Mouse (Mus musculus) ovary, postnatal 10 days (tissue): ENCODE measurements around the gene Gss.
"Not testable (repeated sequence)": the region's sequence is repeated elsewhere in the genome, so short reads cannot be mapped to it uniquely, and the experiment has no call there.

Experiments used
- DNase-seq: peaks from one replicate; pipeline ENCODE4 v3.0.0; 2022; ENCODE audit warnings: low spot score

Gss gene

GRCm38 (mm10) chr2:155573996-155574395, 18.6 kb downstream of the Gss start:
- DNase-seq: no peak

- no peak for DNase-seq
Measured at GRCm38 (mm10) chr2:155573001-155573400, 19.6 kb downstream of the Gss start.

- DNase-seq: no peak
Measured at GRCm38 (mm10) chr2:155569223-155569807, 23.3 kb downstream of the Gss start.

GRCm38 (mm10) chr2:155567751-155568150, 24.9 kb downstream of the Gss start:
- DNase-seq: no peak

GRCm38 (mm10) chr2:155562934-155563333, 29.7 kb downstream of the Gss start:
- no peak for DNase-seq

GRCm38 (mm10) chr2:155562209-155562608, 30.4 kb downstream of the Gss start:
- DNase-seq: no peak

- DNase-seq: no peak
Measured at GRCm38 (mm10) chr2:155554426-155554985, 38.1 kb downstream of the Gss start.

- DNase-seq: no peak
Measured at GRCm38 (mm10) chr2:155552949-155553354, 39.7 kb downstream of the Gss start.

GRCm38 (mm10) chr2:155552336-155552735, 40.3 kb downstream of the Gss start:
- no peak for DNase-seq

GRCm38 (mm10) chr2:155546955-155547354, 45.7 kb downstream of the Gss start:
- no peak for DNase-seq

- DNase-seq: no peak
Measured at GRCm38 (mm10) chr2:155540822-155541458, 51.7 kb downstream of the Gss start.

GRCm38 (mm10) chr2:155539696-155540095, 52.9 kb downstream of the Gss start:
- DNase-seq: no peak

GRCm38 (mm10) chr2:155538463-155539057, 54.0 kb downstream of the Gss start:
- not testable (repeated sequence) for DNase-seq

GRCm38 (mm10) chr2:155537761-155538462, 54.7 kb downstream of the Gss start:
- no peak for DNase-seq

GRCm38 (mm10) chr2:155536292-155536691, 56.3 kb downstream of the Gss start:
- no peak for DNase-seq

GRCm38 (mm10) chr2:155527367-155527766, 65.2 kb downstream of the Gss start:
- DNase-seq: no peak

- no peak for DNase-seq
Measured at GRCm38 (mm10) chr2:155524378-155524777, 68.2 kb downstream of the Gss start.

- DNase-seq: no peak
Measured at GRCm38 (mm10) chr2:155523706-155524105, 68.9 kb downstream of the Gss start.

- DNase-seq: no peak
Measured at GRCm38 (mm10) chr2:155518531-155519270, 73.9 kb downstream of the Gss start.

- DNase-seq: peak; percentile 88
Measured at GRCm38 (mm10) chr2:155517455-155518423, 74.9 kb downstream of the Gss start, which contains the start of the genes Acss2 and Ggt7. Gene Acss2 (plus strand): TSS chr2:155517948. Gene Ggt7 (minus strand): TSS chr2:155518237.

- DNase-seq: peak; percentile 30
Measured at GRCm38 (mm10) chr2:155515941-155516340, 76.7 kb downstream of the Gss start.
